Mouse (Mus musculus) forebrain, embryonic 11.5 days (tissue): ENCODE data around the gene Ksr1. TPM values are rescaled to one million over a fixed set of nuclear protein-coding genes. Genes with fewer than 3 reads are reported as not detected.

Experiments
- ATAC-seq: fragments of 200-750 bp; cut with Nextera tagmentation; replicated peaks from 2 replicates; pipeline ENCODE4 v1.8.0; 2017; ENCODE audit warnings: moderate TSS enrichment; ENCODE audit not compliant: low FRiP score
- DNase-seq: peaks from one replicate; pipeline ENCODE4 v3.0.0-alpha.2; 2017; ENCODE audit warnings: low spot score
- H3K27ac ChIP-seq: fragments of 300-500 bp; sonication (generic); 2 replicates; pipeline ENCODE4 v1.5.1; 2014; ENCODE audit warnings: low read depth, low read length
- H3K27me3 ChIP-seq: fragments of 300-500 bp; sonication (generic); 2 replicates; pipeline ENCODE4 v1.6.1; 2014; ENCODE audit warnings: mild to moderate bottlenecking, low read length, mixed read lengths; ENCODE audit not compliant: control insufficient read depth, insufficient read depth
- H3K36me3 ChIP-seq: fragments of 300-500 bp; sonication (generic); 2 replicates; pipeline ENCODE4 v1.6.1; 2014; ENCODE audit warnings: mild to moderate bottlenecking, low read length, moderate library complexity, mixed read lengths; ENCODE audit not compliant: control insufficient read depth, insufficient read depth
- H3K4me1 ChIP-seq: fragments of 300-500 bp; sonication (generic); replicated peaks from 2 replicates; pipeline ENCODE4 v1.6.1; 2014; ENCODE audit warnings: low read length, mixed read lengths; ENCODE audit not compliant: control insufficient read depth, insufficient read depth
- H3K4me2 ChIP-seq: fragments of 300-500 bp; sonication (generic); 2 replicates; pipeline ENCODE4 v1.6.1; 2014; ENCODE audit warnings: low read depth, mild to moderate bottlenecking, low read length, moderate library complexity, mixed read lengths; ENCODE audit not compliant: severe bottlenecking
- H3K4me3 ChIP-seq: fragments of 300-500 bp; sonication (generic); 2 replicates; pipeline ENCODE4 v1.5.1; 2014; ENCODE audit warnings: low read depth, low read length
- H3K9ac ChIP-seq: fragments of 300-500 bp; sonication (generic); 2 replicates; pipeline ENCODE4 v1.6.1; 2014; ENCODE audit warnings: low read length
- H3K9me3 ChIP-seq: fragments of 300-500 bp; sonication (generic); 2 replicates; pipeline ENCODE4 v1.6.1; 2016; ENCODE audit warnings: low read length, mixed read lengths; ENCODE audit not compliant: control insufficient read depth
- WGBS: fragments of 180-500 bp; shearing (Covaris S2); extraction: QIAGEN DNeasy Blood & Tissue Kit; methylation state at CpG from one replicate; pipeline ENCODE4 v1.1.7; 2014; 5-methylcytosine and 5-hydroxymethylcytosine counted together
- polyA plus RNA-seq: library from polyadenylated mRNA; unstranded; fragments of >200 nt; fragmentation: Nextera tagmentation; extraction: Ambion mirVana; gene quantifications from 2 replicates; pipeline ENCODE4 v1.2.1, GENCODE M21; 2014

The Ksr1 gene
- polyA plus RNA-seq, 1 experiment from 2014 or later = 5.2 TPM

GRCm38 (mm10) chr11:79143322-79143721, 2.9 kb downstream of the Ksr1 start:
- no peak for ATAC-seq
- WGBS = 93% methylated on average over 3 of the region's 3 CpGs

GRCm38 (mm10) chr11:79142381-79142780, 3.8 kb downstream of the Ksr1 start:
- DNase-seq (no peak), ATAC-seq (no peak)
- Histone ChIP-seq H3K4me1 (peaks cover 6% of the 10 kb centered on the region; the same call in 1 of the 2 replicates), H3K9ac (no peak overlapping the region), H3K36me3 (no peaks in the 10 kb centered on the region), H3K9me3 (no peaks in the 10 kb centered on the region), H3K27ac (no peak overlapping the region), H3K27me3 (no peaks in the 10 kb centered on the region), H3K4me3 (no peak overlapping the region), H3K4me2 (no peak overlapping the region)
- WGBS = 91% methylated on average over 11 of the region's 11 CpGs

More at GRCm38 (mm10) chr11:79143322-79143721, 2.9 kb downstream of the Ksr1 start:
- Histone ChIP-seq H3K9me3 (no peaks in the 10 kb centered on the region), H3K4me3 (no peak overlapping the region), H3K4me2 (no peak overlapping the region), H3K36me3 (no peaks in the 10 kb centered on the region), H3K4me1 (peaks cover 6% of the 10 kb centered on the region; the same call in 1 of the 2 replicates), H3K27ac (no peak overlapping the region), H3K27me3 (no peaks in the 10 kb centered on the region), H3K9ac (no peak overlapping the region)
- DNase-seq = no peak

GRCm38 (mm10) chr11:79141235-79142109, 4.7 kb downstream of the Ksr1 start:
- no peak for ATAC-seq
- WGBS = 47% methylated on average over 11 of the region's 11 CpGs

GRCm38 (mm10) chr11:79140511-79140888, 5.7 kb downstream of the Ksr1 start:
- no peaks in the 10 kb centered on the region for H3K36me3 ChIP-seq
- peaks cover 10% of the 10 kb centered on the region; the same call in 1 of the 2 replicates for H3K4me1 ChIP-seq
- H3K4me3 ChIP-seq = no peak overlapping the region
- H3K27me3 ChIP-seq = no peaks in the 10 kb centered on the region
- no peak overlapping the region for H3K9ac ChIP-seq
- WGBS = 88% methylated on average over 6 of the region's 6 CpGs
- no peak for ATAC-seq
- H3K9me3 ChIP-seq = no peaks in the 10 kb centered on the region
- no peak for DNase-seq
- H3K4me2 ChIP-seq = no peak overlapping the region
- no peak overlapping the region for H3K27ac ChIP-seq

More at GRCm38 (mm10) chr11:79141235-79142109, 4.7 kb downstream of the Ksr1 start:
- Histone ChIP-seq H3K9ac (no peak overlapping the region), H3K27ac (no peak overlapping the region), H3K9me3 (no peaks in the 10 kb centered on the region), H3K4me2 (no peak overlapping the region), H3K36me3 (no peaks in the 10 kb centered on the region), H3K4me3 (no peak overlapping the region), H3K4me1 (peaks cover 6% of the 10 kb centered on the region; the same call in 1 of the 2 replicates), H3K27me3 (no peaks in the 10 kb centered on the region)
- DNase-seq = no peak

GRCm38 (mm10) chr11:79139878-79140510, 6.2 kb downstream of the Ksr1 start:
- no peak overlapping the region for H3K27ac ChIP-seq
- no peaks in the 10 kb centered on the region for H3K36me3 ChIP-seq
- H3K4me1 ChIP-seq = peaks cover 10% of the 10 kb centered on the region; the same call in 1 of the 2 replicates
- H3K9me3 ChIP-seq = no peaks in the 10 kb centered on the region
- no peak overlapping the region for H3K4me3 ChIP-seq
- 91% methylated on average over 11 of the region's 11 CpGs for WGBS
- DNase-seq (no peak), ATAC-seq (no peak)
- no peaks in the 10 kb centered on the region for H3K27me3 ChIP-seq
- H3K4me2 ChIP-seq = no peak overlapping the region
- H3K9ac ChIP-seq = no peak overlapping the region

GRCm38 (mm10) chr11:79138621-79139020, 7.6 kb downstream of the Ksr1 start:
- Histone ChIP-seq H3K36me3 (no peaks in the 10 kb centered on the region), H3K4me1 (0 out of 2 replicates have a peak, but pooled peaks cover 5% of the 10 kb centered on the region), H3K27me3 (no peaks in the 10 kb centered on the region), H3K9me3 (no peaks in the 10 kb centered on the region), H3K4me3 (no peak overlapping the region), H3K4me2 (no peak overlapping the region), H3K9ac (no peak overlapping the region), H3K27ac (no peak overlapping the region)
- ATAC-seq (no peak), DNase-seq (no peak)
- 92% methylated on average over 6 of the region's 6 CpGs for WGBS

- Histone ChIP-seq H3K4me3 (no peak overlapping the region), H3K4me2 (no peak overlapping the region), H3K27ac (no peak overlapping the region), H3K27me3 (no peaks in the 10 kb centered on the region), H3K36me3 (no peaks in the 10 kb centered on the region), H3K9me3 (no peaks in the 10 kb centered on the region), H3K4me1 (0 out of 2 replicates have a peak, but pooled peaks cover 5% of the 10 kb centered on the region), H3K9ac (no peak overlapping the region)
- ATAC-seq = no peak
- 87% methylated on average over 5 of the region's 5 CpGs for WGBS
- DNase-seq = no peak
Measured at GRCm38 (mm10) chr11:79137245-79137644, 9.0 kb downstream of the Ksr1 start.

- Histone ChIP-seq H3K9me3 (no peaks in the 10 kb centered on the region), H3K4me3 (no peak overlapping the region), H3K4me2 (no peak overlapping the region), H3K4me1 (0 out of 2 replicates have a peak, but pooled peaks cover 5% of the 10 kb centered on the region), H3K36me3 (no peaks in the 10 kb centered on the region), H3K27ac (no peak overlapping the region), H3K9ac (no peak overlapping the region), H3K27me3 (no peaks in the 10 kb centered on the region)
- ATAC-seq (no peak), DNase-seq (no peak)
- 42% methylated on average over 7 of the region's 7 CpGs for WGBS
Measured at GRCm38 (mm10) chr11:79135685-79136360, 10.4 kb downstream of the Ksr1 start.
